14 mouse cellular contexts compared by ENCODE assay signal in the genomic region with DNA sequence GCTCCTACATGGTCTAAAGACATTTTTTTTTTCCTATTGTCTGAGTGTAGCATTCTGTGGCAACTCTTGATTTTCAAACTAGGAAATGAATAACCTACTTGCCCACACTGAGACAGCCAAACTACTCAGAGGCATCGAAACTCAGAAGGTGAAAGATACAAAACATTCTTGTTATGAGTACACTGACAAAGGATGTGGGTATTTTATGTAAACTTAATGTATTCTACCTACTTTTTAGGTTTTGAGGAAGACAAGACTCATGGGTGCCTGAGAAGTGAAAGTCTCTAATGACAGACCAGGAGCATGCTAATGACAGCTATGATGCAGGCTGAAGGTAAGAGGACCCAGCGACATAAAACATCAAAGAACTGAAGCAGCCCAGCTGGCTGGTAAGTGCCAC.
"Had no signal": no experiment of that assay in that cellular context is flagged by ENCODE, and none has a peak within 500 bp of the region (broad histone marks: within the 10 kb centered on the region; RNA-seq: fewer than 3 reads in every experiment).

No protein-coding gene starts in this region.

- H3K9me3 ChIP-seq: megakaryocyte, embryonic 14.5 days; midbrain, embryonic 13.5 days; midbrain, embryonic 15.5 days; neural tube, embryonic 12.5 days had no signal

- H3K27me3 ChIP-seq: midbrain, embryonic 13.5 days; midbrain, embryonic 15.5 days; neural tube, embryonic 12.5 days had no signal

- H3K27ac ChIP-seq: liver, embryonic 14.5 days; macrophage; midbrain, embryonic 13.5 days; midbrain, embryonic 15.5 days; neural tube, embryonic 12.5 days had no signal

- H3K4me1 ChIP-seq: megakaryocyte, embryonic 14.5 days had no signal

- H3K9ac ChIP-seq: liver, embryonic 14.5 days; midbrain, embryonic 13.5 days; midbrain, embryonic 15.5 days; neural tube, embryonic 12.5 days had no signal

- H3K4me3 ChIP-seq: megakaryocyte, embryonic 14.5 days; midbrain, embryonic 13.5 days; midbrain, embryonic 15.5 days; neural tube, embryonic 12.5 days had no signal

- ATAC-seq: midbrain, embryonic 13.5 days; midbrain, embryonic 15.5 days had no signal

- H3K36me3 ChIP-seq: midbrain, embryonic 15.5 days had no signal

- H3K4me2 ChIP-seq: midbrain, embryonic 11.5 days; midbrain, embryonic 13.5 days; midbrain, embryonic 15.5 days; neural tube, embryonic 12.5 days had no signal

- DNase-seq: lung, adult 2 months; lung, postnatal 14 days; lung, postnatal 36 days; right cerebral cortex, postnatal 14 days; thymus, adult 18-20 months; thymus, postnatal 14 days; thymus, postnatal 36 days had no signal
